Mouse (Mus musculus): ENCODE results near the gene Dhrs7c. TPM values are rescaled to one million over a fixed set of nuclear protein-coding genes. Genes with fewer than 3 reads are reported as not detected.

Gene Dhrs7c
- polyA plus RNA-seq (2015; fragmentation: Nextera tagmentation; extraction: Ambion mirVana): 0.32 and 0.65 TPM in 2 replicates

GRCm38 (mm10) chr11:67797931-67798330 is at the start of gene Dhrs7c:
TSS of gene Dhrs7c (plus strand) at chr11:67798187.

GRCm38 (mm10) chr11:67771053-67771452 is 26.9 kb upstream of the Dhrs7c start, which contains the start of gene Glp2r:
TSS of gene Glp2r (minus strand) at chr11:67771153.

GRCm38 (mm10) chr11:67774379-67774778 is 23.6 kb upstream of the Dhrs7c start, which contains the start of gene Gsg1l2:
TSS of gene Gsg1l2 (plus strand) at chr11:67774608.

Other genes with a start within 250 kb of the Dhrs7c start
- not detected in 2 replicates for gene Rcvrn, start 102.9 kb upstream of the Dhrs7c start, polyA plus RNA-seq (2015; fragmentation: Nextera tagmentation; extraction: Ambion mirVana)
- 0.05 and 0.12 TPM in 2 replicates for gene Glp2r, start 27.0 kb upstream of the Dhrs7c start, polyA plus RNA-seq (2015; fragmentation: Nextera tagmentation; extraction: Ambion mirVana)
- not detected in 2 replicates for gene Gsg1l2, start 23.6 kb upstream of the Dhrs7c start, polyA plus RNA-seq (2015; fragmentation: Nextera tagmentation; extraction: Ambion mirVana)
- 0.41 and 0.72 TPM in 2 replicates for gene Usp43, start 124.0 kb downstream of the Dhrs7c start, polyA plus RNA-seq (2015; fragmentation: Nextera tagmentation; extraction: Ambion mirVana)
- gene Cfap52, start 167.5 kb downstream of the Dhrs7c start, polyA plus RNA-seq (2015; fragmentation: Nextera tagmentation; extraction: Ambion mirVana): not detected in 2 replicates
- gene Stx8, start 168.0 kb downstream of the Dhrs7c start, polyA plus RNA-seq (2015; fragmentation: Nextera tagmentation; extraction: Ambion mirVana): 69.6 and 81.9 TPM in 2 replicates